Comparison of ENCODE assay signal across 32 mouse cellular contexts in genomic region chr15:92629172-92629571, GRCm38 (mm10).
DNase-seq lines count a peak whose midpoint lies in the region; ATAC-seq and TF ChIP-seq lines count a peak whose summit lies in the region.
"Had no signal": no experiment of that assay in that cellular context is flagged by ENCODE, and none has a peak within 500 bp of the region (broad histone marks: within the 10 kb centered on the region; RNA-seq: fewer than 3 reads in every experiment).

No protein-coding gene starts in this region.

- no peaks in the 10 kb centered on the region for H3K27me3 ChIP-seq in heart, embryonic 15.5 days
- H3K27me3 ChIP-seq in heart, embryonic 10.5 days (ENCODE audit: insufficient read depth, poor library complexity, severe bottlenecking), result no peaks in the 10 kb centered on the region
- no peaks in the 10 kb centered on the region for H3K27me3 ChIP-seq in hindbrain, embryonic 12.5 days
- H3K27me3 ChIP-seq in hindbrain, postnatal 0 days (ENCODE audit: insufficient read depth, low read length), result no peaks in the 10 kb centered on the region
- H3K27me3 ChIP-seq in midbrain, embryonic 13.5 days, result no peaks in the 10 kb centered on the region
- no peaks in the 10 kb centered on the region for H3K27me3 ChIP-seq in midbrain, embryonic 15.5 days (replicated peaks)
- H3K27me3 ChIP-seq: CH12.LX; hindbrain, embryonic 15.5 days; intestine, embryonic 15.5 days; limb, embryonic 12.5 days; liver, embryonic 15.5 days; megakaryocyte, embryonic 14.5 days had no signal

- H3K36me3 ChIP-seq in heart, embryonic 15.5 days, result no peaks in the 10 kb centered on the region
- H3K36me3 ChIP-seq in heart, embryonic 10.5 days, result no peaks in the 10 kb centered on the region
- H3K36me3 ChIP-seq in hindbrain, embryonic 12.5 days, result no peaks in the 10 kb centered on the region
- H3K36me3 ChIP-seq in hindbrain, postnatal 0 days (ENCODE audit: insufficient read depth, low read length), result no peaks in the 10 kb centered on the region
- no peaks in the 10 kb centered on the region for H3K36me3 ChIP-seq in midbrain, embryonic 13.5 days
- H3K36me3 ChIP-seq in midbrain, embryonic 15.5 days (replicated peaks), result no peaks in the 10 kb centered on the region
- H3K36me3 ChIP-seq: hindbrain, embryonic 15.5 days; intestine, embryonic 15.5 days; limb, embryonic 12.5 days; liver, embryonic 15.5 days had no signal

- DNase-seq in heart, adult 11 months, result peak; percentile 24
- no peak for DNase-seq in heart, postnatal 36 days
- DNase-seq in heart, embryonic 10.5 days (ENCODE audit: low spot score), result no peak
- DNase-seq in hindbrain, postnatal 0 days (ENCODE audit: low spot score), result no peak
- DNase-seq: adrenal gland, adult 2 months; adrenal gland, postnatal 36 days; cerebellum, adult 2 months; cerebellum, postnatal 14 days; gastrocnemius, adult 2 months; gastrocnemius, postnatal 36 days; kidney, adult 2 months; kidney, postnatal 36 days; lung, postnatal 4 days; right cerebral cortex, adult 18-20 months; spleen, adult 18-20 months; thymus, postnatal 14 days had no signal

- H3K9ac ChIP-seq in heart, embryonic 15.5 days, result no peak overlapping the region
- H3K9ac ChIP-seq in hindbrain, embryonic 12.5 days, result no peak overlapping the region
- H3K9ac ChIP-seq in hindbrain, postnatal 0 days (replicated peaks; ENCODE audit: low read length), result no peak overlapping the region
- no peak overlapping the region for H3K9ac ChIP-seq in midbrain, embryonic 13.5 days (replicated peaks)
- H3K9ac ChIP-seq in midbrain, embryonic 15.5 days, result no peak overlapping the region
- H3K9ac ChIP-seq: hindbrain, embryonic 15.5 days; intestine, embryonic 15.5 days; limb, embryonic 12.5 days; liver, embryonic 15.5 days had no signal

- peaks cover 13% of the 10 kb centered on the region for H3K4me1 ChIP-seq in heart, embryonic 15.5 days (replicated peaks)
- H3K4me1 ChIP-seq in heart, embryonic 10.5 days, result peaks cover 27% of the 10 kb centered on the region
- peaks cover 5% of the 10 kb centered on the region for H3K4me1 ChIP-seq in hindbrain, embryonic 12.5 days
- 0 out of 2 replicates have a peak, but pooled peaks cover 4% of the 10 kb centered on the region for H3K4me1 ChIP-seq in hindbrain, postnatal 0 days (ENCODE audit: insufficient read depth, low read length)
- peaks cover 11% of the 10 kb centered on the region for H3K4me1 ChIP-seq in midbrain, embryonic 13.5 days (replicated peaks)
- H3K4me1 ChIP-seq in midbrain, embryonic 15.5 days, result 0 out of 2 replicates have a peak, but pooled peaks cover 12% of the 10 kb centered on the region
- H3K4me1 ChIP-seq: intestine, embryonic 15.5 days; liver, embryonic 15.5 days had no signal

- H3K27ac ChIP-seq in heart, embryonic 15.5 days, result no peak overlapping the region
- H3K27ac ChIP-seq in heart, embryonic 10.5 days, result no peak overlapping the region
- no peak overlapping the region for H3K27ac ChIP-seq in hindbrain, embryonic 12.5 days
- no peak overlapping the region for H3K27ac ChIP-seq in hindbrain, postnatal 0 days
- H3K27ac ChIP-seq in midbrain, embryonic 13.5 days, result no peak overlapping the region; the same call in 1 of the 2 replicates
- no peak overlapping the region for H3K27ac ChIP-seq in midbrain, embryonic 15.5 days
- H3K27ac ChIP-seq: gastrocnemius, adult 2 months; hindbrain, embryonic 15.5 days; intestine, embryonic 15.5 days; layer of hippocampus, adult 2 months; left cerebral cortex, adult 2 months; limb, embryonic 12.5 days; liver, embryonic 15.5 days had no signal

- H3K4me2 ChIP-seq in heart, embryonic 15.5 days, result no peak overlapping the region
- no peak overlapping the region for H3K4me2 ChIP-seq in hindbrain, embryonic 12.5 days (replicated peaks)
- H3K4me2 ChIP-seq in hindbrain, postnatal 0 days (ENCODE audit: low read depth, low read length), result no peak overlapping the region
- H3K4me2 ChIP-seq in midbrain, embryonic 13.5 days (replicated peaks), result no peak overlapping the region
- H3K4me2 ChIP-seq in midbrain, embryonic 15.5 days, result no peak overlapping the region
- H3K4me2 ChIP-seq: hindbrain, embryonic 15.5 days; intestine, embryonic 15.5 days; limb, embryonic 12.5 days; liver, embryonic 15.5 days had no signal

- TF ChIP-seq CTCF in hindbrain, postnatal 0 days (IDR thresholded peaks at IDR 0.05; ENCODE audit: low read depth), result no peak

- 2% methylated on average over 2 of the region's 2 CpGs for WGBS in heart, embryonic 15.5 days
- WGBS in heart, embryonic 10.5 days, result 10% methylated on average over 2 of the region's 2 CpGs
- WGBS in hindbrain, embryonic 12.5 days, result 26% methylated on average over 2 of the region's 2 CpGs
- WGBS in hindbrain, postnatal 0 days, result 15% methylated on average over 2 of the region's 2 CpGs
- 22% methylated on average over 2 of the region's 2 CpGs for WGBS in midbrain, embryonic 13.5 days
- 24% methylated on average over 2 of the region's 2 CpGs for WGBS in midbrain, embryonic 15.5 days

- no peaks in the 10 kb centered on the region for H3K9me3 ChIP-seq in heart, embryonic 15.5 days (replicated peaks)
- H3K9me3 ChIP-seq in heart, embryonic 10.5 days, result no peaks in the 10 kb centered on the region
- H3K9me3 ChIP-seq in hindbrain, embryonic 12.5 days (replicated peaks), result no peaks in the 10 kb centered on the region
- H3K9me3 ChIP-seq in hindbrain, postnatal 0 days (ENCODE audit: low read length), result no peaks in the 10 kb centered on the region
- H3K9me3 ChIP-seq in midbrain, embryonic 13.5 days, result no peaks in the 10 kb centered on the region
- no peaks in the 10 kb centered on the region for H3K9me3 ChIP-seq in midbrain, embryonic 15.5 days
- H3K9me3 ChIP-seq: hindbrain, embryonic 15.5 days; intestine, embryonic 15.5 days; limb, embryonic 12.5 days; liver, embryonic 15.5 days had no signal

- intact Hi-C loops in heart, postnatal 36 days (cut with DNase I), result no loop called here

- peak; percentile 74 for ATAC-seq in heart, embryonic 15.5 days (replicated peaks; ENCODE audit: insufficient number of reproducible peaks, insufficient read depth, low FRiP score, low read depth)
- ATAC-seq in hindbrain, embryonic 12.5 days (ENCODE audit: low FRiP score), result 0 out of 2 replicates have a peak, but pooled peaks have one; percentile 29
- no peak for ATAC-seq in hindbrain, postnatal 0 days
- peak; percentile 50; the same call in 1 of the 2 replicates for ATAC-seq in midbrain, embryonic 13.5 days
- ATAC-seq in midbrain, embryonic 15.5 days (replicated peaks), result no peak
- ATAC-seq: activated CD4-positive, CD25-positive, alpha-beta regulatory T cell, adult 4 months; forebrain, embryonic 16.5 days; intestine, embryonic 15.5 days; lung, postnatal 0 days had no signal

- no peak overlapping the region for H3K4me3 ChIP-seq in heart, embryonic 15.5 days
- no peak overlapping the region for H3K4me3 ChIP-seq in heart, embryonic 10.5 days
- H3K4me3 ChIP-seq in hindbrain, embryonic 12.5 days, result no peak overlapping the region
- H3K4me3 ChIP-seq in hindbrain, postnatal 0 days (ENCODE audit: low read length), result no peak overlapping the region
- no peak overlapping the region for H3K4me3 ChIP-seq in midbrain, embryonic 13.5 days (replicated peaks)
- no peak overlapping the region for H3K4me3 ChIP-seq in midbrain, embryonic 15.5 days
- H3K4me3 ChIP-seq: erythroblast, embryonic 14.5 days; gastrocnemius, adult 2 months; hindbrain, embryonic 15.5 days; intestine, embryonic 15.5 days; layer of hippocampus, adult 2 months; left cerebral cortex, adult 2 months; limb, embryonic 12.5 days; liver, embryonic 15.5 days; megakaryocyte, embryonic 14.5 days had no signal

Comparison
In these comparisons a context has a peak if more than half of its experiments do, and no peak if none do; other contexts are left out.
1. ATAC-seq: peak in heart, embryonic 15.5 days (single experiment), hindbrain, embryonic 12.5 days (single experiment) and midbrain, embryonic 13.5 days (single experiment); none in hindbrain, postnatal 0 days (single experiment) and midbrain, embryonic 15.5 days (single experiment).